Mouse (Mus musculus) liver, adult 2 months (tissue): ENCODE results near the gene 2610301B20Rik.

Experiments
- CTCF ChIP-seq: fragments of 200-500 bp; IDR thresholded peaks from 2 replicates; pipeline ENCODE4 v1.5.1; 2011; ENCODE audit warnings: low read depth, low read length, control low read depth
- POLR2A ChIP-seq: fragments of 200-500 bp; IDR thresholded peaks from 2 replicates; pipeline ENCODE4 v1.6.1; 2011; ENCODE audit warnings: low read length, control low read depth; ENCODE audit not compliant: insufficient read depth; ENCODE audit errors: extremely low read depth

GRCm38 (mm10) chr4:10859911-10860581 is 14.3 kb upstream of the 2610301B20Rik start:
- TF ChIP-seq POLR2A = no peak
- TF ChIP-seq CTCF = no peak
